Mouse (Mus musculus) urinary bladder, adult 2 months (tissue): ENCODE results near the gene Gm12216. TPM values are rescaled to one million over a fixed set of nuclear protein-coding genes. Genes with fewer than 3 reads are reported as not detected.
"Not testable (repeated sequence)": the region's sequence is repeated elsewhere in the genome, so short reads cannot be mapped to it uniquely, and the experiment has no call there.

ENCODE experiments used
- DNase-seq: peaks from one replicate; pipeline ENCODE4 v3.0.0; 2022; ENCODE audit warnings: low spot score
- polyA plus RNA-seq: library from polyadenylated mRNA; depleted of rRNA; stranded (reverse); fragments of >200 nt; gene quantifications from 2 replicates; pipeline ENCODE4 v1.2.3, GENCODE M21; 2012

The Gm12216 gene
- polyA plus RNA-seq, 1 experiment: 17.0 TPM

DNA sequence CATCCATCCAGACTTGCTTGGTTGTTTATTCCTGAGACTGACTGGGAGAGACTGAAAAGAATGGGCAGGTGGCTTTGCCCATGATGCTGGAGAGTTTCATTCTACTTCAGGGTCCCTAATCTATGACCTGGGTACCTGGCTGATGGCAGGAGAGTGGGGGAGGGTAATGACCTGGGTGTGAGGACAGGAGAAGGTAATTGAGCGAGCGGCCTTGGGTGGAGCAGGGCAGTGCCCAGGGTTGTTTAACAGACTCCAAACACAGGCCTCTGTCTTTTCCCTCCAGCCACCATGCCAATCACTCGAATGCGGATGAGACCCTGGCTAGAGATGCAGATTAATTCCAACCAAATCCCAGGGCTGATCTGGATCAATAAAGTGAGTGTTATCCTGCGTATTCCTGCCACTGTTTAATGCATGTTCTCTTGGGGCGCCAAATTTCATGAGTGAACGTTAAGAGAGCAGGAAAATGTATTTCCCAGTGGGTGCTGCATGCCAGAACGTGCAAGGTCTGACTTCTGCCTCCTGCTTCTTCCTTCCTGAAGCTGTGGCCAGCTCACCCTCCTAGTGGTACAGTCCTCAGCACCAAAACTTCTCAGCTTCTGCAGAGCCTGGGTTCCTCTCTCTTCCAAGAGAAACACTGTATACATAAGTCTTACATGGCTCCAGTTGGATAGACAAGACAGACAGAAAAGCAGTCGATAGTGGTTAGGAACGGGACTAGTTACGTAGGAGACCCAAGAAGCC, 87.9 kb downstream of the Gm12216 start:
- no peak for DNase-seq

DNA sequence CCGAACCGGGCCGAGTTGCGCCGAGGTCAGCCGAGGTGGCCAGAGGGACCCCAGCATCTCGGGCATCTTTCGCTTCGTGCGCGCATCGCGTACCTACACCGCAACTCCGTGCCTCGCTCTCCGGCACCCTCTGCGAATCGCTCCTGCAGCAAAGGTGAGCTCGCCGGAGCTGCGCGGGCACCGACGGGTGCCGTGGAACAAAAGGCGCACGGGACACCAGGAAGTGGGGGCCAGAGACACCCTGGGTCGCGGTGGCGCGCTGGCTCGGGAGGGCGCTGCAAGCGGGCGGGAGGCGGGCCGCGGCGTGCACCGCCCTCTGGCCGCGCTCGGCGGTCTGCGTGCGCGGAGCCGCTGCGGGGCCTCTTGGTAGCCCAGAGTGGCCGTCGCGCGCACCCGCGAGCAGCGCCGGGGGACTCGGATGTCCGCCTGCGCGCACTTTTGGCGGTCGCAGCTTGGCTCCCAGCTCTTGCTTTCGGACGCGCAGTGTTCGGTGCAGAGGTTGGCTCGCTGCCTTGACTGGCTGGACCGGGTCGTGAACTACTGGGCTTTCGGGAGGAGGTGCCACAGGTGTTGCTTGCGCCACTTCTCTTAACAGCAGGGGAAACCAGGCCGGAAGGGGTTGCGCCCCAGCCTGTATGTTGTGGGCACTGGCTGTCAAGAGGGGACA, 88.8 kb downstream of the Gm12216 start:
- peak; percentile 65 for DNase-seq

DNA sequence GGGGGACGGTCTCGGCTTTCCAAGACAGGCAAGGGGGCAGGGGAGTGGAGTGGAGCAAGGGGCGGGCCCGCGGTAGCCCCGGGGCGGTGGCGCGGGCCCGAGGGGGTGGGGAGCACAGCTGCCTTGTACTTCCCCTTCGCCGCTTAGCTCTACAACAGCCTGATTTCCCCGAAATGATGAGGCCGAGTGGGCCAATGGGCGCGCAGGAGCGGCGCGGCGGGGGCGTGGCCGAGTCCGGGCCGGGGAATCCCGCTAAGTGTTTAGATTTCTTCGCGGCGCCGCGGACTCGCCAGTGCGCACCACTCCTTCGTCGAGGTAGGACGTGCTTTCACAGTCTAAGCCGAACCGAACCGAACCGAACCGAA, 89.3 kb downstream of the Gm12216 start, which contains the start of gene Irf1:
Irf1 (plus strand) TSS at position 255 of the 365 bp plus-strand sequence.
- DNase-seq: peak; percentile 83

DNA sequence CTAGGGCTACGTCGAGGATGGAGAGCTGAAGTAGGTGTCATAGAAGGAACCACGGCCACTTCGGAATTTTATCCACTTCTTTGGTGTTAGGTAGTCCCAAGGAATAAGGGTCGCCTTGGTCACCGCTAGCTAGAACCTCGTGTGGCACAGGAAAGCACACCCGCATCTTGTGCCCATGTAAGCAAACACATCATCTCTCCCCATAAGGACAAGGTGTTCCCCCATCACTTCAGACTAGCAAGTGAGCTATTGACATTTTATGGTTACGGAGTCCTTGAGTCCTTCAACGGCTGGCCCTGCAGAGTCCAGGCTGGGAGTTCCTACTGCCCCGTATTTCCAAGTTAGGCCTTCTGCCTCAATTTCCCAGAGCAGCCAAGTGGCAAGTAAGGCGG, 89.9 kb downstream of the Gm12216 start:
- no peak for DNase-seq

DNA sequence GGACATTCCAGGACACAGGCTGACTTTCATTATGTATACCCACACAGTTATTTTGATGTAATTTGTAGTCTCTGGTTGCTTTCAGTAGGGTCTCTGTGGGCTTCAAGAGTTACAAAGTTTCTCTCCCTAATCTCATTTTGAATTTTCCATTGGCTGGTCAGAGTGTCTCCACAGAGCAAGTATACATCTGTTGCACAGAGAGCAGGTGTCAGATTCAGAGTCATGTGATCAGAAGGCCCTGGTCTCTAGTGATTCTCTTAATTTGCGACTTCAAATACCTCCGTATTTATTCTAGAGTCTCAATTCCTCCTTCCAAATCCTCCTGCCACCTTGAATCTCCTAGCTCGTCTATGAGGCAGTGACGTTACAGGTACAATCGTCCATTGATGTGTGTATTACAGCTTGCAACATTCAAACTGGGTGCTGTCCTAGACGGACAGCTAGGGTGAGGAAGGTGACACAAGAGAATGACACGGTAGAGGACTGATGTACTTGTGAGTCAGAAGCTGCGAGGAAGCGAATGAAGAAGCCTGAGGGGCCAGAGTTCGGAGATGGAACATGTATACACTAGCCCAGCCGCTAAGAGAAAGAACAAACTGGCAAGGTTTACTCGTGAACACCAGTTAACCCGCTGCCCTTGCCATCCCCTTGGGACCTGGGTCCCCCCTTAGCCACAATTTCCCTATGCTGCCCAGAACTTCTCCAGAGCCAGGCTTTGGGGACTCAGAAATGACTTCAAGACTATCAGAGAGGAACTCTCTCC, 90.5 kb downstream of the Gm12216 start:
- no peak for DNase-seq

DNA sequence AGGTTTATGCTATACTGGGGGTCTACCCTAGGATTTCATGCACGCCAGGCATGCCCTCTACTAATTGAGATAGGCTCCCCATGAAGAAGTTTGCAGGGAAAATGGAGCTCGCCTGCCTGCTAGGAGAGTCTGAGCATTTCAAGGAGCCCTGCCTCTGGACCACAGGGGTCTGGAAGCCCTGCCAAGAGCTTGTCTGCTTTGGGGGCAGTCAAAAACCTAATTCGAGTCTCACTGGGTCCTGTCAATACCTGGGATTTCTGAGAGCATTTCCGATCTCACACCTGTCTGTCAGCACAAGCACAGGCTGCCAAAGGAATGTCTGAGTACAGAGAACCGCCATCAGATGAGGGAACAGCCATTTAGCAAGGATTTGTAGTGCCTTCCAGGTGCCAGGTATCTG, 94.5 kb downstream of the Gm12216 start:
- no peak for DNase-seq

DNA sequence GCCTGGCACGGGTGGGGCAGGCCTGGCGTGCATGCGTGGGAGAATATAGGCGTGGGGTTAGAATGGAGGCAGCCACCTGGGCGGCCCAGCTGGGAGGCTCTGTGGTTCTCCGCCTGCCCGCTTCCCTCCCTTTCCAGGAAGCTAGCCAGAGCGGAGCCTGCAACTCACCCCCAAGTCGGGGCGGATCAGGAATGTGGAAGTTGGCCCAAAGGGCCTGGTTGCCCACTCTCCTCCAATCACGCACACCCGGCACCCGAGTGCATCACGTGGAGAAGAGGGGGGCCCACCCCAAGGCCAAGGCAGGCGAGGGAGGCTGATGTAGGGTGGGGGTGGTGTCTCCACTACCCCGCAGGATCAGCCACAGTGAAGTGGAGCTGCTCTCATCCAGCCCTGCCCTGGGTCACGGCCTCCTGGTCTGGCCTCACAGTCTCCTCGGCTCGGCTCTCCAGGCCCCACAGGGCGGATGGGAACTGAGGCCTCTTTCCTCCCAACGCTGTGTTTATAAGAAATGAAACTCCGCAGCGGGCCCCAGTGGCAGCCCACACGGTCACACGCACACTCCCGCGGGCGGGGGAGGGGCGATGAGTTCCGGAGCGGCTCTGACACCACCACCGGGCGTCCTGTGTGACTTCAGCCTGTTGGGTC, 95.4 kb downstream of the Gm12216 start:
- peak; percentile 79 for DNase-seq

DNA sequence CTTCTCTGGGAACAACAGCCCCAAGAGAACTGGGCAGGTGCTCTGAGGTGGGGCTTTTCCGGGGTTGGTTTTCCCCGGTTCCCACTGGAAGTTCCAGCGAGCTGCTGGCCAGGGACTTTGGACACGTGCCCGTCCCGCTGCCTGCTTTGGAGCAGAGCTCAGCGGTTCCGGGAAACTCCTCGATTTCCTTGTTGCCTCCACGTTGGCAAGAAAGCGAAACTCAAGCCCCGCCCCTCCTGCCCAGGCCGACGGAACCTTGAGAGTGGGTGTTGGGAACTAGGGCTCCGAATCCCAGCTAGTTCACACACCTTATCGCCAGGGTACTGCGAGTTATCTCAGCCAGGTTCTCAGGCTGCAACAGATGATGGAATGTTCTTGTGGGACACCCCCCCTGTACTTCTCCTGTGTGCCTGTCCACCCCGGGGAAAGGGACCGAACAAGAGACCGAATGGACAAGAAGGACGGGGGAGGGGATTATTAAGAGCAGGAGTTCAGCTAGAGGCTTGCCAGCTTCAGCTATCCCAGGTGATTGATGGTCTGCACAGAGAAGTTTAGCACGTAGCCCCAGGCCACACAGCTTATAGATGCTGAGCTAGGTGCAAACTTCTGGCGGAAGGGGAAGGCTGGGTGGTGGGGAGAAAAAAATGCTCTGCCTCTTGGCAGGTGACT, 96.1 kb downstream of the Gm12216 start:
- peak; percentile 69 for DNase-seq

DNA sequence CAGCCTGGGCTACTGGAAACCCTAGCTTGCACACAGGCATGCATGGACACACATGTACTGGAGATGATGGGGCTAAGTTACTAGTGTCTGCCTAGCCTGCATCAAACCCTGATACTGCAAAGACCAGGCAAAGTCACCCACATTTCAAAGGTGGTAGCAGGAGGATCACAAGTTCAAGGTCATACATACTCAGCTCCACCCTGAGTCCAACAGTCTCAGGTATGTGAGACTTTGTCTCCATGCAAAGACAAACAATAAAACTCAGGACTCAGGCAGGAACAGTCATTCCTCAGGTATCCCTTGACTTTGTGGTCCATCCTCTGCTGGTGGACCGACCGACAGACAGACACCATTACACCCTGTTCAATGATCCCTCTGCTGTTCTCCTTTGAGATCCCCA, 96.6 kb downstream of the Gm12216 start:
- no peak for DNase-seq

DNA sequence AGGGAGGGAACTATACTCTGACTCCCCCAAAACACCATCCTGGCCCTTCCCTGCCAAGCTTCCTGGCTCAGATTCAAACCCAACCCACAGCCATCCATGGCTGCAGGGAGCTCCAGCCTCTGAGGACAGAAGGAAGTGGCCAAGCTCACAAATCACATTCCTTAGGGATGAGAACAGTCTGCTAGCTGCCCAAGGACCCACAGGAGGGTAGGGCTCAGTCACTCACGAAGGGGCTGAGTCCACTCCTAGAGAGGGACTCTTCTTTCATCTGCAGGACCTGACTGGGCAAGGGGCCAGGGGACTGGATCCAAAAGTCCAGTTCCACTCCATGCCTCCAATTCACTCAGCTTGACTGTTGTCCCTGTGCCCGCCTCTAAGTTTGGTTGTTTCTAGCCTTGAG, 97.2 kb downstream of the Gm12216 start:
- no peak for DNase-seq

DNA sequence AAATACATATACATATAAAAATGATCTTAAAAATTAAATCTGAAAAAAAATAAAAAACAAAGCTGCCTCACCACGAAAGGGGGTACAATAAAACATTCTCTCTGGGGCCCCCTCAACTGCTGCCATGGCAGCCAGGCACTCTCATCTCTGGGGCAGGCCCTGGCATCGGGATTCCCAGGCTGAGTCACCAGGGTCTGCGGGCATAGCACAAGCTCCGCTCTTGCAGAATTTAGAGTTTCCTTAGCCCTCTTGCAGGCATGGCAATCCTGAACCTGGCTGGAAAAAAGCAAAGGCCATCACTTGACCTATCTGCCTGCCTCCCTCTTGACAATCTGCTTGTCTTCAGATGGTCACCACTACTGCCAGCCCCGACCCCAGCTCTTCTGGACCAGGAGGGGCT, 97.8 kb downstream of the Gm12216 start:
- DNase-seq: no peak

DNA sequence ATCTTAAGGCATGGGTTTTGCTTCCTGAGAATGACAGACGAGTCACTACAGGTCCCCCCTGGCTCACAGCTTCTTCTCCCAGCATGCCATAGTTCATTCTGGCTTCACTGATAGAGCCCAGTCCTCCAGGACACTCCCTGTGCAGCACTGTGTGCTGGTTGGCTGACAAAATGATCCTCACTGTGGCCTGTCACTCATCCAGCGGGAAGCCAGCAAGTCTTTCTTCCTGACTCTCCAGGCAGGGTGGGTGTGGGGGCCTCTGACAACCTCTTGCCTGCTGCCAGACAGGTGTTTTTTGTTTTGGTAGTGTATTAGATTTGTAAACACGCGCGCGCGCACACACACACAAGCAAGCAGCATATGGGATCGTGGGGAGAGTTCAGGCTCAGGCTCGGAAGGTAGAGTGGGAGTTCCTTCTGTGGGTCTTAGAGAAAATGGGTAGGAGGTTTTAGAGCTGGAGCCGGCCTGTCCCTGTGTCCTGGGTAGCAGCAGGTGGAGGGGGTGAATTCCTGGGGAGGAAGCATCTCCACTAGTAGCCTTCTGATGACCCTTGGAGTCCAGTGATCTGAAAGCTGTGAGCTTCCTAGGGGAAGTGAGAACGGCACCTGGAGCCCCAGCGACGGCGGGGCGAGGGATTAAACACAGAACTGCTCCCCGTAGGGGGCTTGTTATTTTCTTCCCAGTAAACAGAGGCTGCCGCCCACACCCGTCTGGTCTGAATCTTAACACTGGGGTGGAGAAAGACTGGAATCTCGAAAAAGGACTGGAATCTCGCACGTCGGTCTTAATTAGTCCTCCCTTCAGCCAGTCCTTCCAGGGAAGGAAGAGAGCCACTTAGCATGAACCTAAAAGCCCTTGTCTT, 99.3 kb downstream of the Gm12216 start:
- DNase-seq: no peak

DNA sequence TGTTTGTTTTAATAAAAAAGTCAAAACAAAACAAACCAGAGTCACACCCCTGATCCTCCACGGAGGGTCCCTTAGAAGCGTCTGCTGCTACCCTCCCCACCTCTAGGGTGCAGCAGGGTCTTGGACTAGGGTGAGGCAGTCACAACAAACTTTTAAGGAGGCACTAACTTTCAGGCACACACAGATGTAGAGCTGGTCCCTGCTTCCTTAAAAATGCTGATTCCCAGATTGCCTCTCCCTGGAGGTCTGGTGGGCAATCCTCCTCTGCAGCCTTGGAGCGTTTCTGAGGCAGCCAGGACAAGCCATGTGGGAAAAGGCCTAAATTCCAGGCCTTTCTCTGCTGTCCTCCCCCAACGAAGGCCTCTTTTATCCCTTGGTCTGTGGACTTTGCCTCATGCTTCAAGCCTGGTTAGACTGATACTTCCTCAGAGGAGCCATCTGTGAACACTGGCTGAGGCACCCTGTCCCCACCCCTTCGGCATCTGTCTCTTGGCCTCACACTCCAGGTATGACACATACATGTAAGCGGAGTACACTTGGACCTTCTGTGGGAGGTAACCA, 100.2 kb downstream of the Gm12216 start:
- DNase-seq: no peak

DNA sequence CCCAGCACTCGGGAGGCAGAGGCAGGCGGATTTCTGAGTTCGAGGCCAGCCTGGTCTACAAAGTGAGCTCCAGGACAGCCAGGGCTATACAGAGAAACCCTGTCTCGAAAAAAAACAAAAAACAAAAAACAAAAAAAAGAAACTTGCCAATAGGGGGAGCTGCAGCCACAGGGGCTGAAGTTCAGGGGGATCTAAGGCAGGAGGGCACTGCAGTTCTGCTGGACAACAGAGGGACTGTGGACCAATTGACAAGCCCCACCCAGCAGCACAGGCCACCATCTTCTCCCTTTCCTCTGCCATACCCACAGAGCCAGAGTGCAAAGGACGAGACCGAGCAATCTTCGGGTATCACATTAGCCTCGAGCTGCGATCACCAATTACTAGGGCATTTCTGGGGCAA, 101.0 kb downstream of the Gm12216 start:
- DNase-seq: not testable (repeated sequence)

DNA sequence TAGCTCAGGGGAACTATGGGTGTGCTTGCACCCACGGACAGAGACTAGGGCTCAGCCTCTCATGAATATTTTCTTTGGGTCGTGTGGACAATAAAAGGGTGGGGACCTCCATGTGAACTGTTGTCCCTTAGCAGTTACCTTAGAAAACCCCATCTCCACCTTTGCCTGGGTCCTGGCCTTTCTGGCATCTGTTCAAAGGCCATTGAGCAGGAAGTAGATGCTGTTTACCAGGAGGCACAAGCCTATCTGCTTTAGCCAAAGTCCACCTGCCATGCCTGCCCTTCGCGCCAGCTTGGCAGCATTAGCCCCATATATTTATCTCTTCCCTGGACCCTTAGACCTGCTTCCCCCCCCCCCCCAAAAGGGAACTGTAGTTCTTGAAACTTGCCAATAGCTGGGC, 101.4 kb downstream of the Gm12216 start:
- DNase-seq: no peak

DNA sequence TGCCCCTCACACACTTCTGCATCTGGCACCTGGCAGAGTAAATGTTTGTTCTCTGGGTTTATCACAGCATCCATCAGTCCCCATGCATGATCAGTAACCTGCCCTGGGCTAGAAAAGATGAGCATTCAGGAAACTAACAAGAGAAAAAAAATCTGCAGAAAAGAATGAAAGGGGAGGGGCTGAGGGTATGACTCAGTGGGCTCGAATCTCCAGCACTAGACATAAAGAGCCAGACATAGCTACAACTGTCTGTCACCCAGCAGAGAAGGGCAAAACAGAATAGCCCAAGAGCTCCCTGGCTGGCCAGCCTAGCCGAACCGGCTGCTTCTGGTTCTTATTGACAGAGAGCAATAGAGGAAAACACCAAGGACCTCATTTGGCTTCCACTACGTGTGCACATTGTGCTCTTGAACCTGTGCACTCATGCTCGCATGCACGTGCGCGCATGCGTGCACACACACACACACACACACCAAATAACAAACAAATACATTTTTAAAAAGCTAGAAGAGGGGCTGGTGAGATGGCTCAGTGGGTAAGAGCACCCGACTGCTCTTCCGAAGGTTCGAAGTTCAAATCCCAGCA, 104.0 kb downstream of the Gm12216 start:
- no peak for DNase-seq

DNA sequence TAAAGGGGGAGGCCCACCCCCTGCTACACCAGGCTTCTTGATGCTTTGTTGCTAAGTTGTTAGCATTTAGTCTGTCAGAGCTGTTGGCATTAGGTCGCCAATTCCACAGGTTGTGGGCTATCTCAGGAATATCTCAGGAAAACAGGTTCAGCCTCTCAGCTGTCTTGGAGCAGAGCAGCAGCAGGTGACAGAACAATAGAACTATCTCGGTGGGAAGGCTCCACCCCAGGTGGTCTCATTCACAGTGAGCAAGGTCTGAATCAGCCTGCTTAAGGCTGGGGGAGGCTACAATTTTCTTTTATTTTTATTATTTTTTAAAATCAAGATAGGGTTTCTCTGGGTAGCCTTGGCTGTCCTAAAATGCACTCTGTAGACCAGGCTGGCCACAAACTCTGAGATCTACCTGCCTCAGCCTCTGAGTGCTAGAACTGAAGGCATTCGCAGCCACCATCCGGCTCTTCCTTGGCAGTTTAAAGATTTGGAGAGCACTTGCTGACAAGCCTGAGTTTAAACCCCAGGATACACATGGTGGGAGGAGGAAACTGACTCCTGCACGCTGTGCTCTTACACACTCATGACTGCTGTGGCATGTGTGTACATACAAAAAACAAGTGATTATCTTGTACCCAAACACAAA, 109.2 kb downstream of the Gm12216 start:
- no peak for DNase-seq

DNA sequence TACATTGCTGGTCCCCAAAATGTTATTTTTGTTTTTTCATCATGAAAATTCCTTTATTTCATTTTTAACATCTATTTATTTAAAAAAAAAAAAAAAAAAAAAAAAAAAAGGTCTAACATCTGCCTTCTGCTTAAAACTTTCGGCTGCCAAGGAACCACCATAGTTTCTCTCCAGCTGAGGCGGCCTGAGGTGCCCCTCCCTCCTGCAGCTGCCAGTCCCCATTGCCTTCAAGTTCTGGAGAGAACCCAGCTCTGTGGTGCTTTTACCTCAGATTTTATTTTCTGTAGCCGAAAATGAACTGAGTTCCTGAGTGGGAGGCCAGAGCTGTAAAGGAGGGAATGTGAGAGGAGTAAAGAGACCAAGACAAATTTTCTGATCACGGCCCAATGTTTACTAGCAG, 109.8 kb downstream of the Gm12216 start:
- no peak for DNase-seq

DNA sequence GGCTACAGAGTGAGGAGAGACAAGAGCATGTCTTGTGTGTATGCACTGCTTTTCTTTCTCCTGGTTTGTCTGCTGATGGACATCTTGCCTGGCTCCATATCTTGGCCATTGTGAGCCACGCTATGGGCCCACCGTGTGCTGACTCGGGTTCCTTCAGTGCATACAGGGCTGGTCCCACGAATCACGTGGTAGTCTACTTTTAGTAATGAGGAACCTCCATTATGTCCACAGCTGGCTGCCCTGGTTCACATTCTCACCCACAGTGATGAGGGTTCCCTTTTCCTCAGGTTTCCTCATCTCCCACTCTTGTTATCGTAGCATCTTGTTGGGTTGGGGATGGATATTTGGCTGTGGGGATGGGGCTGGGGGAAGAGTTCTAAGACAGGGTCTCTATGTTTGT, 110.4 kb downstream of the Gm12216 start:
- no peak for DNase-seq

DNA sequence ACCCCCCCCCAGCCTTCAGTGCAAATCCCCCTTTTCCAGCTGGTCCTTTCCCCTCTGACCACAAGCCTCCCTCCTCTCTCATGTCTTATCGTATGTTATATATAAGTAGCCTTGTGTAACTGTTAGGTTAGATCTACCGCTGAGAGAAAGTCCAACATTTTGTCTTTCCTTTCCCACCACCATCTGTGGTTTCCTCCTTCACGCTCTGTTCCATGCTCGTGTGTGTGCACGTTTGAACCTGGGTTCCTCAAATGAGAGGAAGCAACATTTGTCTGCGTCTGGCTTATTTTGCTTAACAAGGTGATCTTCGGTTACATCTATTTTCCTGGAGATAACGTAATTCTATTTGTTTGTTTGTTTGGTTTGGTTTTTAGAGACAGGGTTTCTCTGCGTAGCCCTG, 111.1 kb downstream of the Gm12216 start:
- no peak for DNase-seq
